Mouse (Mus musculus) left cerebral cortex, postnatal 25 days (tissue): ENCODE measurements around the gene Trpm5. TPM values are rescaled to one million over a fixed set of nuclear protein-coding genes. Genes with fewer than 3 reads are reported as not detected.
A peak's percentile ranks its signal among the peaks of the same experiment; 100 is the strongest.

ENCODE experiments used
- DNase-seq, 2 experiments: peaks; one replicate each; pipeline ENCODE4 v3.0.0; 2022; ENCODE audit warnings: low spot score in 2 of 2, mixed read lengths in 1 of 2
- intact Hi-C: fragments of 180-260 bp; cut with DNase I; formaldehyde crosslinking; loops from one replicate; pipeline ENCODE4 v1.15.1; 2025
- total RNA-seq, 2 experiments: library from RNA; stranded (reverse); gene quantifications; 2 replicates each; pipeline ENCODE4 v1.2.3; 2021

Gene Trpm5
- total RNA-seq, 2 experiments from 2014 or later, result not detected

GRCm38 (mm10) chr7:143068316-143068881, 26.0 kb downstream of the Trpm5 start:
- intact Hi-C loops, result no loop called here
- peak in 1 of 2 experiments; percentile 31 for DNase-seq

DNA sequence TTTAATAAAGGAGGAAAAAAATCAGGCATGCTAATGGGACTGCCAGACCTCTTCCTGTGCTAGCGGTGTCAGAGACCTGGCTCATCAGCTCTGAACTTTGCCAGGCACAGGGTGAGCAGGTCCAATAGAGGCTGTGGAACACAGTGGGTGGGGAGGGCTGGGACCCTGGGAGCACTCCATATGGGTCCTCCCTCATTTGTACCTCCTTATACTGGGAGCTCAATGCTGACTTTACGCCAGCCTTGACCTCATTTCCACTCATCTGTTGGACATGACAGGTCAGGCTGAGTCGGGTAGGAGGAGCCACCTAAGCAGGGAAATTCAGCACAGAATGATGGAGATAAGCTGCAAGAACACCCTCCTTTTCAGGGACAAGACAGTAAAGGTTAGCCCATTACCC, 26.5 kb downstream of the Trpm5 start:
- intact Hi-C loops, result no loop called here
- DNase-seq, result no peak

DNA sequence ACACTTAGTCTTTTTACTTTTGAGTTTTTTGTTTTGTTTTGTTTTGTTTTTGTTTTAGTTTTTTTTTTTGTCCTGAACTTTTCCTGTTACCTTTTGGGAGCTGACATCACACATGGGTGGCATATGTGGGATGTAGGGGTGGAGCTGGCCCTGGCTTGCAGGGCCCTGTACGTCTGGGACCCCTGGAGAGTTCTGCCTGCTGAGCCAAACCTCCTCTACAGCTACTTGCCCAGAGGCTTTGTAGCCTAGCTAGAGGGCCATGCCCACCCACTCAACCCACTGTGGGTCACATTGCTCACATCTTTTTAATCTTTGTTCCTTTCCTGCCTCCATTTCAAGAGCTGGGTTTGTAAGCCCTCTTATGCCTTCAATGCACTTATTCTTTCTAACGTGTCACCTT, 27.0 kb downstream of the Trpm5 start:
- intact Hi-C loops, result no loop called here
- no peak for DNase-seq

GRCm38 (mm10) chr7:143065692-143066091, 28.8 kb downstream of the Trpm5 start:
- no peak for DNase-seq
- intact Hi-C loops, result no loop called here

DNA sequence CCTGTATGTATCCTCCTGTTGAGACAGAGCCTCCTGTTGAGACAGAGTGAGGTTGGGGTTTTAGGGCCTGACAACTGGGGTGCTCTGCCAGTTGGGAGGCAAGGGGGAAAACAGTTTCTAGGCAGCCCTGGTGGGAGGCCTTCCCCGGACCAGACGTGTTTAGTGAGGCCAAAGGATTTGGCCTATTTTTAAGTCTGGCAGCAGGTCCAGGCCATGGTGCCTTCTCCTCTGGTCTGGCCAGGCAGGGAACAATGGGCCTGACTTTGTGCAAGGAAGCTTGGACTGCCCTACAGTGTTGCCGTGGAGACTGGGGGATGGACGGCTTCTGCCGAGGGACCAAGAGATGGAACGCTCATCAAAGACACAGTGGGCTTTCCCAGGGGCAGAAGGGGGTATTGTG, 30.2 kb downstream of the Trpm5 start:
- DNase-seq, result peak in 1 of 2 experiments; percentile 52
- intact Hi-C loops, result no loop called here

- intact Hi-C loops, result no loop called here
- DNase-seq, result no peak
Measured at GRCm38 (mm10) chr7:143062704-143063103, 31.7 kb downstream of the Trpm5 start.

DNA sequence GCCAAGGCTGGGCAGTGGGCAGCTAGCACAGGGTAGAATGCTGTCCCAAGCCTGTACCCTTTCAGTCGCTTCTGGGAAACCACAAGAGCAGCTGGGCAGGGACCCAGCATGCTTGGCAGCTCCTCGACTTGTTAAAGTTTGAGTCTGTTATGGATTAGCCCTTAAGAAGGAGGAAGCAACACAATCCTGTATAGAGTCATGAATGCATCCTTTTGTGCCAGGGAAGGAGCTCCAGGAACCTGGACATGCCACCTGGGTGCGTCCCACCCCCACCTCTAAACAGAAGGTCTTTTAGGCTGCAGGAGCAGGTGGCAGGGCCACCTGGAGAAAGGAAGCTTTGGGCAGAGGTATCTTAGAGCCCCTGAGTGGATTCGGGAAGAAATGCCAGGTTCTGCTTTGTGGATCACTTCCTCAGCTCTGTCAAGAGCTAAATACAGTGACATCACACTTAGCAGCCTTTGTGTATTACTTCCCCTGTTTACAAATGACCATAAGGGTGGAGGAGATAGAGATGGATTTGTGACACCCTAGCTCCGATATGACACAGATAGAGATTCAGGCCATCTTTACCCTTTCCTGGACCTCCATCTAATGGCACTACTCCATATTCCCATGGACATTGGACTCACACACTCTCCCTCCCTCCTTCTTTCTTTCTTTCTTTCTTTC, 35.1 kb downstream of the Trpm5 start:
- peak in 1 of 2 experiments; percentile 59 for DNase-seq
- intact Hi-C loops, result no loop called here

GRCm38 (mm10) chr7:143058221-143058697, 36.2 kb downstream of the Trpm5 start:
- intact Hi-C loops, result no loop called here
- no peak for DNase-seq

DNA sequence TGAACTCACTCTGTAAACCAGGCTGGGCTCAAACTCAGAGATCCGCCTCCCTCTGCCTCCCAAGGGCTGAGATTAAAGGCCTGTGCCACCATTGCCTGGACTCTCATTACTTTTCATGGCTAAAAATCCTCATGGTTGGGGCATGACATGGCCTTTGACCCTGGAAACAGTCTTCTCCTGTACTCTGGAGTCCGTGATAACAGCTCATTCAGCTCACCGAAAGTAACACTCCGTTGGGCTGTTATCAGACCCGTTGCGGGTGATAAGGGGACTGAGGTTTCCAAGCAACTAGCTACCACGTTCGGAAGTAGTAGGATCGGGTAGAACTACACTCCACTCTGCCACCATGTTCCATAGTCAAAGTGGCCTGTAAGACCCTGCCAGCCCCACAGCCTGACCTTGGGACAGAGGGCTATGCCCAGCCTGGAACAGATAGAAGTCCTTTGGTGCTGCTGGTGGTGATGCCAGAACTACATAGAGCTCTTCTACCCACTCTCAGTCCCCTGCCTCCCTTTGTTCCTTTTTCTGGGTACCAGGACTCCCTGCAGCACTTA, 36.7 kb downstream of the Trpm5 start:
- DNase-seq, result no peak
- intact Hi-C loops, result no loop called here

- no peak for DNase-seq
- intact Hi-C loops, result no loop called here
Measured at GRCm38 (mm10) chr7:143057023-143057422, 37.4 kb downstream of the Trpm5 start.

- intact Hi-C loops, result no loop called here
- DNase-seq, result no peak
Measured at GRCm38 (mm10) chr7:143055499-143056186, 38.8 kb downstream of the Trpm5 start.

DNA sequence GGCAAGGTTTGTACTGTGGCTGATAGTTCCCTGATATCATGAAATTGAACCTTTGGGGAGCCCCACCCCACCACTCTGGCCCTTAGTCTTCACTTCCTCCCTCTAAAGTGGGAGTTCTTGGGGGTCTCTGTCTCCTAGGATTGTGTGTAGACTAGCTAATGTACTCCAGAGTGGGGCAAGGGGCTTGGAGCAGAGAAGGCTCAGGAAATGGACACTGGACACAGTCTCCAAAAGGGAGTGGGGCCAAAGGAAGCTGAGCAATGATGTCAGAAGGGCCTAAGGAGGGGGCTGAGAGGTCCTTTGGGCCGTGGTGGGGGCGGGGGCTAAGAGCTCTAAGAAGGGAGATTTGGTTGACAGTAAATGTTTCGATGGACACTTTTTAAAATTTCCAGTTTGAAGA, 39.4 kb downstream of the Trpm5 start:
- intact Hi-C loops, result no loop called here

DNA sequence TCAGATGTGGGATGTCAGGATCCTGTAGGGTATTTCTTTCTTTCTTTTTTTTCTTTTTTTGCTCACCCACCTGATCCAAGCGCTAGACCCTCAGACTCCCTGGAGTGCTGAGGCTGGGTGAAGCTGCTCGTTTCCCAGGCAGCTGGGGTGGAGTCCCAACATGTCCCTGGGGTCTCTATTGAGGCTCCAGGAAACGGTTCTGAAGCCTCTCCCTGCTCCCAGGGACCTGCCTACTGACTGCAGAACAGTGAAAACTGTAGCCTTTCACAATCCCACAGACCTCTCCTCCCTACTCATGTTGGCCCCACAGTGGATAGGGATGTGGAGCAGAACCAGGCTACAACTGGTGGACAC, 39.9 kb downstream of the Trpm5 start:
- intact Hi-C loops, result loop anchor here (1.0 kb wide), 1 partner anchor 15 kb away; the partner anchor contains the start of gene Tssc4
- no peak for DNase-seq

More for the DNA sequence above, 39.4 kb downstream of the Trpm5 start:
- DNase-seq, result no peak

DNA sequence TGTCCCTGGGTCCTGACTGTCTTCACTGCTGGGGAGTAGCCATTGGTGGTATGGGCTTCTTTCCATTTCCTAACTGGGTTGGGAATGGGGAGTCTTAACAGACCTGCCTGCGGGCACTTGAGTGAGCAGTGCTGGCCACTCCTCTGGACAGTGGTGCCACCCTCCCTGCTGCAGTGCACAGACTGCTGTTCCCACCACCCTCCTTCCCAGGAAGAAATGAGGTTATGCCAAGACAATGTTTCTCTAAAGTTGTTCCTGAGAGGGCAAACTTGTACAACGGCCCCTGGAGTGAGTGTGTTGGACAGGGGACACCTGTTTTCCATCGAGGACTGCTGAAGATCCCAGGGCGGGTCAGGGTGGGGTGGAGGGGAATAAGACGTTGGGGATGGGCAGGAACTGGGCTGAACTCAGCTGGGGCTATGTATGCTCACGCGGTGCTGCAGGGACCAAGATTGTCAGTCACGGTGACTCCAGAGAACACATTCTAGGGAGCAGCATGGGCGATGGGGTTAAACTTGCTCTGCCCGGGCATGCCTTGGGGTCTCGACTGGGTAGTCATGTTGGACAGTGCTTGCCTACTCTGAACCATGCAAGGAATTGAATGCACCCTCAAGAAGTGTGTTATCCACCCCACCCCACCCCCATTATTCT, 40.4 kb downstream of the Trpm5 start:
- no peak for DNase-seq
- intact Hi-C loops, result loop anchor here (1.0 to 2.0 kb wide), 2 partner anchors 15 to 45 kb away; partner anchors contain the start of gene Tssc4

DNA sequence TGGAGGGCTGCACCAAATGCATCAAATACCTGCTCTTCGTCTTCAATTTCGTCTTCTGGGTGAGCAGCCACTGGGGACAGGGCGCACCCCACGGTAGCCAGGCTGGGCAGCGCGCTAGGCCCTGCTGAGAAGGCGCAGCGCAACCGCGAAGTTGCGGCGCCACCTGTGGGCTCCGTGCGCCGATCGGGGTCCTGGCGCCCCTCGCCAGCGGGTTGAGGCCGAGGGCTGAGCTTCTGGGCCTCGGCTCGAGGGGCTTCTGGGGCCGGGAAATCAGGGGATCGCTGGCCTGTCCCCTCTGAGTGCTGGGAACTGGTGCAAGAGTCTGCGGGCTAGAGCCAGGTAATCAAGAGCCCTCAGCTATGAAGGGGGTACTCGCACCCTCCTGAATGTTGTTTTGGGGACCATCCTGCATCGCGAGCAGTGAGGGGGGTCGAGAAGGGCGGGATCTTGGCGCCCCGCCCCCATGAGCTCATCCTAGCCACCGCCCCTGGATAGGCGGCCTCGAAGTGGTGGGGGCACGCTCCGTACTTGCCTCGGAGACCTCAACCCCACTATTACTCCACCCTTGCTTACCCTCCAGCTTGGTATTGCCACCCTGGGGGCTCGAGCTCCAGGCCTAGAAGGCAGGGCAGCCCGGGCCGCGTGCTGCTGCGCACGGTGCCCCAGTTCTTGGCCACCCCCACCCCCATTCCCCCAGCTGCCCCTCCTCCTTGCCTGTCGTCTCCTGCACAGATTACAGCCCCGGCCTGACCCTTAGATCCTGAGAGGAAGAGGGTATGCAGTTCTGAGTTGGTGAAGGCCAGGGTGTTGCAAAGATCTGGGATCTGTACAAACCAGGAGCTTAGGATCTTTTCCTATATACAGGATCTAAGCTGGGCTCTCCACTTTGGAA, 41.2 kb downstream of the Trpm5 start:
- intact Hi-C loops, result loop anchor here (2.0 kb wide), 1 partner anchor 44 kb away; no protein-coding TSS in a partner anchor
- peak; percentile 61 to 69 for DNase-seq

GRCm38 (mm10) chr7:143052626-143053007, 41.8 kb downstream of the Trpm5 start, which contains the start of gene Cd81:
Cd81 (plus strand) TSS chr7:143052739.
- intact Hi-C loops, result loop anchor here (2.0 kb wide), 1 partner anchor 44 kb away; no protein-coding TSS in a partner anchor
- DNase-seq, result peak; percentile 80 to 83

DNA sequence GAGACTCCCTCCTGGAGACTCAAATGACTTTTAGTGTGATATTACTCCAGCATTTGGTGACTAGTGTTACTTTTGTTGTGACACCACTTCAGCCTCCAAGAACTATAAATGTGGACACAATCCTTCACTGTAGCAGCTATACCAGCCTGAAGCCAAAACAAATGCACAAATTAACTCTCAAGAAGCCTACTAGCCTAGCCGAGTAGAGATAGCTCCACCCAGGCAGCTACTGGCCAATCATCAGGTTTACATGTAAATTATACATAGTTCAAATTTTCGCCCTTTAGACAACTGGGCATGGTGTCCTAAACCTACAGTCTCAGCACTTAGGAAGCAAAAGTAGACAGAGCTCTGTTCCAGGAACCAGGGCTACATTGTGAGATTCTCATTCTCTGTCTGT, 43.1 kb downstream of the Trpm5 start:
- intact Hi-C loops, result no loop called here
- no peak for DNase-seq

DNA sequence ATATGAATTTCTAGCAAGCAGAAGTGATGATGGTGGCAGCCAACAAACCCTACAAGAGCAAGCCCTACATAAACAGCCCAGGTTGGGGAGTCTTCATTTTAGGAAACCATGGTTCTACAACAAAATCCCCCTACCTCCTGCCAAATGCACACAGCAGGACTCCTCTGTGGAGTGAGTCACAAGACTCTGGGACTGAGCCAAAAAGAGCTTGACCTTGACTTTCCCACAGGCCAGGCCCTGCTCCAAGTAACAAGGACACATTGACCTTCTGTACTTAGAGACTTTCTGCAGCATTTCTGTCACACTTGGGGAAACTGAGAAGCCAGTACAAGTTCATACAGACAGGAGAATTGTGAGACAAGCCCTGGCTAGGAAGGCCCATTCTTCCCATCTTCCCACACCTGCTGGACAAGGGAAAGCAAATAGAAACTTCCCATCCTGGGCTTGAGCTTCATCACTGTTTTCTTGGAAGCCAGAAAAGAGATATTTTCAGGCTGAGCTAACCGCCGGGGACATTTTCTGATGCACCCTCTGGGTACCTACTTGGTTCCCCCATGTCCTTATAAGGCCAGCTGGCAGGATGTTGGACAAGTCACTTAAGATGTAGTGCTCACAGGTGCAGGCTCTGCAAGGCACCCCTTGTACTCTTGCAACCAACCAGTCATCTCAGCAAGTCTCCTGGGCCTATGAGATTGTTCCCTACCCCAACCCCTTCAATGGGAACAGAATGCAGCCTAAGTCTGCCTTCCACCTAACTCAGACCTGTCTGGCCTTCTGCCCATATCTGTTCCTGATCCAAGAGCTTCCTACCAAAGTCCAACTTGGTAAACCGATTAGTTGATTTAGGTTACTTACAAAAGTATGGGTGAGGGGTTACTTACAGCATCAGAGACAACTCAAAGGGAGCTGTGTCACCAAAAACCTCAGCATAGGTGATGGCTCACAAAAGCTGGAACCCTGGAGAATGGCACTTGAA, 44.3 kb downstream of the Trpm5 start:
- no peak for DNase-seq
- intact Hi-C loops, result no loop called here
